25 mouse cellular contexts compared by ENCODE assay signal in the genomic region with DNA sequence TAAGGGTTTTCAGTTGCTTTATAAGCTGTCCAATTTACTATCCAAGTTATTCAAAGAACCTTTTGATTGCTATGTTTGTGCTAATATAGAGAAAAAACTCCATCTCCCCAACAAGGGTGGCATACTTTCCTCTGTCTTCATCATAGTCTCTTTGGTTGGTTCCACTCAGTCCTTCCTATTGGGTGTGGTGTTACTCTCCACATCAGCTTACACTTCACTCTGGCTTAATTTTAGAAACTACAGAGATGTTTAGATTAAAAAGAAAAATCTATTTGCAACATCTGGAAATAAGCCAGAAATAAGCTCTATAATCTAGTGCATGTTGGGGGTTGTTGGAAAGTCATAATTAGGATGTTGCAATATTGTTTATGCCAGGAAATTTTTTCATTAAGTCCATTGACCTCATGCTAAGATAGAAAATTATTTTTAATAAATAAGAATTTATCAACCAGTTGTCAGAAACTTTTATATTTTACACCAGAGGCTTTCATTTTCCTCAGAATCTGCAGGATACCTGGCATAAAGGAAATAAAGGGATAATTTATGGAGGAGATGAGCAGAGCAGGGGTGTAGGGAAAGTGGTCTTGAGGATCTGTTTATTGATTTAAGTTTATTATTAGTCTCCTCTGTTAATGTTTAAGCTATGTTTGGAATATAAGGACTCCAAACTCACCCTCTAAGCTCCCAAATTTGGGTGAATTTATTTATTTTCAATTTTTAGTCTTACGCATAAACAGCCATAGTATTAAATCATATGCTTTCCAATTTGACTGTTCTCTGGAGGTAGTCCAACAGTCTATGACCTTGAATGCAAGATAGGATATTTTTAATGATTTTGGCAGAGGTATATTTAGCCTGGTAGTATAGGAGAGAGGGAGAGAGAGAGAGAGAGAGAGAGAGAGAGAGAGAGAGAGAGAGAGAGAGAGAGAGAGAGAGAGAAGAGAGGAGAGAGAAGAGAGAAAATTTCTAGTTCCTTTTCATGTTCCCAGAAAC.
"Had no signal": no experiment of that assay in that cellular context is flagged by ENCODE, and none has a peak within 500 bp of the region (broad histone marks: within the 10 kb centered on the region; RNA-seq: fewer than 3 reads in every experiment).

No protein-coding gene starts in this region.

- DNase-seq: forebrain, postnatal 0 days; gastrocnemius, postnatal 14 days; gastrocnemius, postnatal 36 days; heart, adult 11 months; heart, adult 2 months; heart, postnatal 14 days; heart, postnatal 36 days; kidney, adult 11 months; kidney, adult 2 months; kidney, adult 9 months; kidney, postnatal 14 days; kidney, postnatal 36 days; layer of hippocampus, adult 9-11 months; layer of hippocampus, postnatal 36 days; left cerebral cortex, postnatal 4 days had no signal

- H3K27ac ChIP-seq: heart, adult 2 months; heart, embryonic 13.5 days; heart, embryonic 15.5 days; hindbrain, embryonic 13.5 days; hindbrain, embryonic 15.5 days; hindbrain, postnatal 0 days; kidney, embryonic 15.5 days; kidney, postnatal 0 days; limb, embryonic 13.5 days had no signal

- H3K36me3 ChIP-seq: heart, embryonic 13.5 days; heart, embryonic 15.5 days; hindbrain, embryonic 13.5 days; hindbrain, embryonic 15.5 days; kidney, embryonic 15.5 days; limb, embryonic 13.5 days had no signal

- H3K27me3 ChIP-seq: heart, embryonic 13.5 days; heart, embryonic 15.5 days; hindbrain, embryonic 13.5 days; hindbrain, embryonic 15.5 days; kidney, embryonic 15.5 days; limb, embryonic 13.5 days had no signal

- H3K9me3 ChIP-seq: heart, embryonic 13.5 days; heart, embryonic 15.5 days; hindbrain, embryonic 13.5 days; hindbrain, embryonic 15.5 days; kidney, embryonic 15.5 days; limb, embryonic 13.5 days had no signal

- H3K4me3 ChIP-seq: heart, adult 2 months; heart, embryonic 13.5 days; heart, embryonic 15.5 days; hindbrain, embryonic 13.5 days; hindbrain, embryonic 15.5 days; kidney, embryonic 15.5 days; limb, embryonic 13.5 days had no signal

- H3K9ac ChIP-seq: forebrain, postnatal 0 days; heart, embryonic 13.5 days; heart, embryonic 15.5 days; hindbrain, embryonic 13.5 days; hindbrain, embryonic 15.5 days; kidney, embryonic 15.5 days; limb, embryonic 13.5 days had no signal

- ATAC-seq: forebrain, postnatal 0 days; hindbrain, postnatal 0 days; intestine, embryonic 16.5 days had no signal

- H3K4me1 ChIP-seq: heart, embryonic 13.5 days; hindbrain, embryonic 13.5 days; hindbrain, embryonic 15.5 days; kidney, embryonic 15.5 days; limb, embryonic 13.5 days had no signal

- H3K4me2 ChIP-seq: heart, embryonic 11.5 days; heart, embryonic 13.5 days; heart, embryonic 15.5 days; hindbrain, embryonic 13.5 days; hindbrain, embryonic 15.5 days; kidney, embryonic 15.5 days; limb, embryonic 13.5 days had no signal
